Mouse (Mus musculus): ENCODE measurements around the gene Gm45140.

Gm45140 gene

GRCm38 (mm10) chr6:87802462-87802861 lies 33.1 kb downstream of the Gm45140 start:
- DNase-seq (ENCODE audit: low read depth, low spot score), result no peak

DNA sequence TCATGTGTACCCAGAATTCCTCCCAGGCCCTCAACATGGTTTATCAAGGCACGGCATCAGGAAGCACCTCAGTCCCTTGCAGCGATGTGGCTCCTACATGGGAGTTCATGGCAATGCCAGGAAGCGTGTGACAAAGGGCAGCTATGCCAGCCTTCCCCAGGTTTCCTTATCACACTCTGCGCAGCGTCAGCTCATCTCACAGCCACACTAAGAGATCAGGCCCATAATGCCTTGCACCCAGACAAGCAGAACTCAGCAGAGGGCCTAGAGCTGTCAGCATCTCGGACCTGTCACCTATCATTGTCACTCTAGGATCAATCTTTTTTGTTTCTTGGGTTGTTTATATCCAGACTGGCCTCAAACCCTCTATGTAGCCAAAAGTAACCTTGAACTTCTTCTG lies 36.0 kb downstream of the Gm45140 start:
- DNase-seq (ENCODE audit: low read depth, low spot score), result no peak

DNA sequence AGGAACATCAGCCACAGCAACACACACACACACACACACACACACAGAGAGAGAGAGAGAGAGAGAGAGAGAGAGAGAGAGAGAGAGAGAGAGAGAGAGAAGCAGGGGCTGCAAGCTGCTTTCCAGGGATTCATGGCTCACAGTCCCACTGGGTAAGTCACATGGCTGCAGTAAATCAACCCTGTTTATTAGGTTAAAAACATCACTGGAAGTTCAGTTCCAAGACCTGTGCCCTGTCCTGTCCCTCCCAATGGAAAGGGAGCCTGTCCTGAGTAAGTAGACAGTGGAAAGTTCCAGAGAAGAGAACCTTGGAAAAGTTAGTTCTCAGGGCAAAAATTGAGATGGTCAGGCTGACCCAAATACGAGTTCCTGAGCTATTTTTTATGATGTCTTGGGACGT lies 38.3 kb downstream of the Gm45140 start:
- no peak for DNase-seq (ENCODE audit: low read depth, low spot score)

- DNase-seq (ENCODE audit: low read depth, low spot score), result no peak
Observed at GRCm38 (mm10) chr6:87796251-87796880, 39.2 kb downstream of the Gm45140 start.

- DNase-seq (ENCODE audit: low read depth, low spot score), result no peak
Observed at GRCm38 (mm10) chr6:87795385-87796150, 40.0 kb downstream of the Gm45140 start.

- no peak for DNase-seq (ENCODE audit: low read depth, low spot score)
Observed at GRCm38 (mm10) chr6:87793821-87794510, 41.6 kb downstream of the Gm45140 start.

DNA sequence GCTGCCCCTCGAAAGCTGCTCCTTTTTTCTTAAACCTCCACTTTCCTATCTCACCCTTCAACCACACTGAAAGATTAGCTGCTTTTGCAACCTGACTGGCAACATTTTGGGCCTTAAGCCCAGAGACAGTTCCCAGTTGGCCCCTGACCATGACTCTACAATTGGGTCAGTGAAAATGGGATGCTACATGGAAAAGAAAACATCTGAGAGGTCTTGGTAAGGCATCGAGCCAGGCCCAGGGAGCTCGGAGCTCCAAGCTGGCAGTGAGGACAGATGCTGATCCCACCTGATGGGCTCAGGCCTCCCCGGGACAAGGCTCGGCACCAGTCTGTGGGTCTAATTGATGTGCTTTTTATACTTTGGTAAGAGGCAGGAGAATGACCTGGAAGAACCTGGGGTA lies 43.8 kb downstream of the Gm45140 start:
- DNase-seq (ENCODE audit: low read depth, low spot score), result no peak

DNA sequence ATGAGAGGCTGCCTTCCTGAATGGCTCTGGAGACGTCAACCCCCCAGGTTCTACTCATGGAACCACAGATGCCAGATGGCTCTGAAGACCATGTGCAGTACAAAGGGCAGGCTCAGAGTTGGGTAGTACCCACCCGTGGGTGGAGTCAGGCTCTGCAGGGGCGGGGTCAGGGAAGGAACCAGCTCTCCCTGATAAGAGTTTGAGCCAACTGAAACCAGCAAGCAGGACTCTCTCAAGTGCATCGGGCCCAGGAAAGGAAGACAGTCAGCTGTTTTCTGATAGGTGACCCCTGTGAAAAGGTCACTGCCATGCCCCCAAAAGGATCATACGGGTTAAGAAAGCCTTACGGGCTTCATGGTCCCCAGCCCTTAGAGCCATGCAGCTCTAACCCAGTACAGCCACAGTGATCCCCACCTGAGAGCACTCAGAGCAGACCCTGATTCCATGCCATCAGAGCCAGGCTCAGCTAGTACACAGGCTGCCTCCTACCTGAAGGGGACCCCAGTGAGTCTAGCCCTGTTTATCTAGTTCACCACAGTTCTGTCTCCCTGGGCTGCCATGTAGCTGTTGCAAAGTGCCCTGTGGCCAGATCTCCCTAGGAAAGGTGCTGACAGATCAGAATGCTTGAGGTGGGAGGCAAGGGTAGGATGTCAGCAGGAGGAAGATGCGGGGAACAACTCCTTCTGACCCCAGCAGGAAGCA lies 44.7 kb downstream of the Gm45140 start:
- no peak for DNase-seq (ENCODE audit: low read depth, low spot score)

GRCm38 (mm10) chr6:87789791-87790190 lies 45.8 kb downstream of the Gm45140 start:
- no peak for DNase-seq (ENCODE audit: low read depth, low spot score)

DNA sequence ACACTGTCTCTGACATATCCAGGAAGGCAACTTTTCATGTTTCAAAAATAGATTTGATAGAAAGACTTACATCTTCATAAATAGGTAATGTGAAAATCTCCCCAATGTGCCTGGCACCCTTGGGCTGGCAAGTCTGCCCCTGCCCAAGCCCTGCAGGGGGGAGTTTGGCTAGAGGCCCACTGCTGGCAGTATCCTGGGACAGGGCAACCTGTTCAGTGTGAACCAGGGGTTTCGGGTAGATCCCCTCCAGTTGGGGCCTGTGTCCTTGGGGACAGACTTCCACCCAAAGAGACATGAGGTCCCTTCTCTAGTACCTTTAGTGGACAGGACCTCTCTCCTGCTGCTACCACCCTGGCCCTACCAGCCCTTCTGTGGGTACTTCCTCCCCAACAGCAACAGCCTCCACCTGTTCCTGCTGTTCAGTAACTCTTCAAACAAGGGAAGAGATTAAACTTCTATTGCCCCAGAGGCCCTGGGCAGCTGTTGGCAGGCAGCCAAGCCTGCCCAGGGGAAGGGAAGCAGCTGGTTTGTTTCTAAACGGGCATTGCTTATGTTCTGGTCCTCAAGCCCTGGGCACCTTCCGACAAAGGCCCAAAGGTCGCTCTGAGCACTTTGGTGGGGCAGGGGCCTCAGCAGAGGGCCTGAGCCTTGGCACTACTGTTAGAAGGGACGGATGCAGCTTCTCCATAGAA lies 46.6 kb downstream of the Gm45140 start:
- DNase-seq (ENCODE audit: low read depth, low spot score), result no peak

DNA sequence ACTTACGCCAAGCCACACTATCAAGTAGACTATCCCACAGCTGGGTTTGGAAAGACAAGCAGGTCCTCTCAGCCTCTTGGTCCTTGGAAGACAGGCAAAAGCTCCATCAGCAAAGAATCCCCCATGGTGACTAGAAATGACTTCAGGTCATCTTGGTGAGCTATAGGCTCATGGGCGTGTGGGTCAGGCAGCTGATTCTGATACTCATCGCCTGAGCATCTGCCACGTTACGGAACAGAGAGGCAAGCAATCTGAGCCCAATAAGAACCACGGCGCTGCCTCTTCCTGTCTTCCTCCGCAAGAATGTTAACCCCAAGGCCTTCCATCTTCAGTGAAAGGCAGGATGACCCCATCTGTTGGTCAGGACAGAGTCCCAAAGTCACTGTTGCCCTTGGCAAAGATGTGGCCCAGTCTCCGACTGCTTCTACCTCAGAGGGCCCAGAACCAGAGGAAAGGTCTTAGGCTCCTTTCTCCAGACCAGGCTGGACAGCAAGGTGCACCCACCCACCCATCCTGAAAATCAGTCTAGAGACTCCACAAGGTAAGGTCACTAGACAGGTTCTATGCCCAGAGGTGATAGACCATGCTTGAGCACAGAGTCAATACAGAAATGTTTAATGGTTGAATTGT lies 47.2 kb downstream of the Gm45140 start:
- DNase-seq (ENCODE audit: low read depth, low spot score), result no peak

DNA sequence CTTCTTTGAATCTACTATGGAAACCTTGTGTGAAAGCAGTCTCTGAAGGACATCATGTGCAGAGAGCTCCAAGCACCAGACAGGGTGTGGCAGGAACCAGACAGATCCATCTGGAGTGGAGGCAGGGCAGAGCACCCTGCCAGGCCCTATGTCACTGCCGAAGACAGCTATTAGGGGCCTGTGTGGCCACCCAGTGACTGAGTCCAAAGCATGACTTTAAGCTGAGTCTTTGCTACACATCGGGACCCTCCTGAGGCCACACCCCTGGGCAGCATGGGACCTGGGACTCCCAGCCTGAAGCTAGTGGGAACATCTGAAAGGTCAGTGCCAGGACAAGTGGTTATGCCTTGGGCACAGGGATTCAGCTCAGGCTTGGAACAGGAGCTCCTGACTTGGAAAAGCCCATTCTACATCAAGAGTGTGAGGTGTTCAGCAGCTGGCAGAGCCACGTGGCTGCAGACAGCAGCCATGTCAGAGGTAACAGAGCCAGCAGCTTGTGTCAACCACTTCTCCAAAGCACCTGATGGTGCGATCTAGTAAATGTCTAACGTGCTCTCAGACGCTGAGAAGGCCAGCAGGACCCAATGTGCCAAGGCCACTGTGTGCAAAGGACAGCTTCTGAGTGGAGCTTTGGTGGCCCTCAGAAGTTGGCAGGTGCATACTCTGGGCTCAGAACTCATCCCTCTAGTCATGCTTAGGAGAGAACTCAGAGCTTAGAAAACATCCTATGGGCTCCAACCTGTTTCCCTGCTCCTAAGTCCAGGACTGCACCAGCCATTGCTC lies 48.3 kb downstream of the Gm45140 start:
- DNase-seq (ENCODE audit: low read depth, low spot score), result peak; percentile 26

GRCm38 (mm10) chr6:87786621-87787020 lies 49.0 kb downstream of the Gm45140 start:
- no peak for DNase-seq (ENCODE audit: low read depth, low spot score)

GRCm38 (mm10) chr6:87784033-87784432 lies 51.6 kb downstream of the Gm45140 start:
- DNase-seq (ENCODE audit: low read depth, low spot score), result no peak

GRCm38 (mm10) chr6:87780546-87781301 lies 54.9 kb downstream of the Gm45140 start:
- DNase-seq (ENCODE audit: low read depth, low spot score), result no peak

- no peak for DNase-seq (ENCODE audit: low read depth, low spot score)
Observed at GRCm38 (mm10) chr6:87779174-87780165, 56.1 kb downstream of the Gm45140 start.

DNA sequence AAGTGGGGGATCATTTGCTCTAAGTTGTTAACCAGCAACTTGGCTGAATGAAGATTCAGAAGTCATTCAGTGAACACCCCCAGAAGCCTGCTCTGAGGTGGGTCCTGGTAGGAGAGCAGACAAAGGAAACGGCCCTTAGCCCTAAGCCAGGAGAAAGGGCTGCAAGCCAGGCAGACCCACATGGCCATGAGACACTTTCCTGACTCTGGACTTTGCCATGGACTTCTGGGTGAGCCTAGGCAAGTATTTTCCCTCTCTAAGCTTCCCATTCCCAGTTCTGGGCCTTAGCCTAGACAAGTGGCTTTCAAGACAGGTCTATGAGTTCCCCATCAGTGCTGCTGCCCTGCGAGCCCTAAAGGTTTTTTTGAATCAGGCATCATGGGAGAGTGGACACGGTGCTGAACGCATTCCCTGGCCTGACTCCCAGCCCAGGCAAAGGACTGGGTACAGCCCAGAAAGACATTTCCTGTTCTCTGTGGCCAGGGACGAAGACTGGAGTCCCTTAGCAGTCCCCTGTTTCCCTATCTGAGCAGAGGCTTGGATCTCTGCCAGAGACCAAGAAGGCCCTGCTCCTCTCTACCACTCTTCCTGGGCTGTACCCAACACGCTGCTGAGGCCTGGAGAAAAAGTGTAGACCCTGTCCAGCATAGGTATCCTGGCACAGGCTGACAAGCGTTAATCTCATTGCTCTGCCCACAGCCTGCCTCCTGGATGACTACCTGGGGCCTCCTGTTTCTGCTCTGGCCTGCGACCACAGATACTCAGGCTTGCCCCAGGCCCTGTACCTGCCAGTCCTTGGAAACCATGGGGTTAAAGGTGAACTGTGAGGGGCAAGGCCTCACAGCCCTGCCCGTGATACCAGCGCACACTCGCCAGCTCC lies 57.1 kb downstream of the Gm45140 start:
- no peak for DNase-seq (ENCODE audit: low read depth, low spot score)

All from 3T3-L1 (cell line).